ENCODE assay signal across 31 mouse cellular contexts in the genomic region with DNA sequence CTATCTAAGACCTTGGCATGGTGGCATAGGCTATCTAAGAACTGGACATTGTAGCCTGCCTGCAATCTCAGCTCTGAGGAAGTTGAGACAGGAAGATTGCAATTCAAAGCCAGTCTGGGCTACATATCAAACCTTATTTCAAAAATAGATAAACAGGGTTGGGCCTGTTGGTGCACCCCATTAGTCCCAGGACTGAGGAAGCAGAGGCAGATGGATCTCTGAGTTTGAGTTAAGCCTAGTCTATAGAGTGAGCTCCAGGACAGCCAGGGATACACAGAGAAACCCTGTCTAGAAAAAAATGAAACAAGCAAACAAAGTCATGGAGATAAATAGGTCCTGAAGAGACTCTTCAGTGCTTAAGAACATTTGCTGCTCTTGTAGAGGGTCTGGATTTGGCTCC. TPM values are rescaled to one million over a fixed set of nuclear protein-coding genes. Genes with fewer than 3 reads are reported as not detected.
"Had no signal": no experiment of that assay in that cellular context is flagged by ENCODE, and none has a peak within 500 bp of the region (broad histone marks: within the 10 kb centered on the region; RNA-seq: fewer than 3 reads in every experiment).

No protein-coding gene starts in this region.

- H3K4me1 ChIP-seq: forebrain, embryonic 10.5 days; forebrain, embryonic 12.5 days; forebrain, embryonic 13.5 days; forebrain, embryonic 15.5 days had no signal

- H3K27ac ChIP-seq: embryonic facial prominence, embryonic 10.5 days; embryonic facial prominence, embryonic 12.5 days; embryonic facial prominence, embryonic 13.5 days; embryonic facial prominence, embryonic 15.5 days; forebrain, embryonic 10.5 days; forebrain, embryonic 12.5 days; forebrain, embryonic 13.5 days; forebrain, embryonic 15.5 days; gastrocnemius, adult 2 months had no signal

- H3K4me3 ChIP-seq: embryonic facial prominence, embryonic 10.5 days; embryonic facial prominence, embryonic 12.5 days; embryonic facial prominence, embryonic 13.5 days; embryonic facial prominence, embryonic 15.5 days; erythroblast, embryonic 14.5 days; forebrain, embryonic 10.5 days; forebrain, embryonic 12.5 days; forebrain, embryonic 13.5 days; forebrain, embryonic 15.5 days; gastrocnemius, adult 2 months had no signal

- H3K27me3 ChIP-seq: embryonic facial prominence, embryonic 12.5 days; embryonic facial prominence, embryonic 15.5 days; forebrain, embryonic 15.5 days had no signal

- DNase-seq: cerebellum, adult 18-20 months; cerebellum, adult 2 months; cerebellum, adult 8-10 months; cerebellum, adult 9-10 months; cerebellum, adult 9-11 months; cerebellum, postnatal 10 days; cerebellum, postnatal 14 days; cerebellum, postnatal 25 days; cerebellum, postnatal 36 days; embryo, embryonic 11 days; forebrain, postnatal 0 days; gastrocnemius, adult 2 months; gastrocnemius, postnatal 10 days; gastrocnemius, postnatal 14 days; gastrocnemius, postnatal 25 days; gastrocnemius, postnatal 36 days; heart, adult 18-20 months had no signal

- H3K36me3 ChIP-seq: embryonic facial prominence, embryonic 10.5 days; embryonic facial prominence, embryonic 12.5 days; embryonic facial prominence, embryonic 13.5 days; embryonic facial prominence, embryonic 15.5 days; forebrain, embryonic 10.5 days; forebrain, embryonic 12.5 days; forebrain, embryonic 15.5 days had no signal

- H3K4me2 ChIP-seq: embryonic facial prominence, embryonic 12.5 days; embryonic facial prominence, embryonic 13.5 days; embryonic facial prominence, embryonic 15.5 days; forebrain, embryonic 12.5 days; forebrain, embryonic 13.5 days; forebrain, embryonic 15.5 days had no signal

- ATAC-seq: forebrain, embryonic 13.5 days; forebrain, embryonic 14.5 days; forebrain, embryonic 15.5 days; forebrain, embryonic 16.5 days; forebrain, postnatal 0 days had no signal

- H3K9ac ChIP-seq: embryonic facial prominence, embryonic 12.5 days; embryonic facial prominence, embryonic 13.5 days; embryonic facial prominence, embryonic 15.5 days; forebrain, embryonic 12.5 days; forebrain, embryonic 13.5 days; forebrain, embryonic 15.5 days; forebrain, postnatal 0 days had no signal

- H3K9me3 ChIP-seq: embryonic facial prominence, embryonic 10.5 days; embryonic facial prominence, embryonic 12.5 days; embryonic facial prominence, embryonic 13.5 days; embryonic facial prominence, embryonic 15.5 days; forebrain, embryonic 10.5 days; forebrain, embryonic 12.5 days; forebrain, embryonic 13.5 days; forebrain, embryonic 15.5 days had no signal

RNA-seq across cellular contexts. Expression of gene Pax3, which starts 32.9 kb away (rescaled TPM):
- polyA plus RNA-seq: cortical plate, adult 2 months; erythroblast, embryonic 14.5 days; forebrain, embryonic 16.5 days; frontal cortex, adult 2 months; gonadal fat pad, adult 2 months had no signal
